In the genomic region with DNA sequence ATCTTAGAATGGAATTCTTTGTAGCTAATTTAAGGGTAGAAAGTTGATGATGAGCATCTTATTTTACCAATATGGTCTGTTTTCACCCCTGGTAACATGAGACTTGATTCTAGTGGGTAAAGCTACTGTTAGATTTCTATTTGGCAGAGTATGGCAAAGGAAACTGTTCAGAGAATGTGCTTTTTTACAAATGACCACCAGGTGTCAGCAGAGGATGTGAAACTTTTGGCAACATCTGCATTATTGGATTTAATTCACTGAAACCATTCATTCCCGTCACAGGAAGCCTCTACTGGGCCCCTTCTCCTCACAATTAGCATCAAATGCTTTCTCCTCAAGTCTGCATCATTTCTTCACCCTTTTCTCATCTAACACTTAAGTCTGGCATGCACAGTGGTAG, we compare ENCODE assay signal across 9 mouse cellular contexts.
A peak's percentile ranks its signal among the peaks of the same experiment; 100 is the strongest.
DNase-seq lines count a peak whose midpoint lies in the region; ATAC-seq and TF ChIP-seq lines count a peak whose summit lies in the region.
"Had no signal": no experiment of that assay in that cellular context is flagged by ENCODE, and none has a peak within 500 bp of the region (broad histone marks: within the 10 kb centered on the region; RNA-seq: fewer than 3 reads in every experiment).

No protein-coding gene starts in this region.

- 0 out of 2 replicates have a peak, but pooled peaks cover 3% of the 10 kb centered on the region for H3K4me1 ChIP-seq in lung, embryonic 14.5 days (ENCODE audit: insufficient read depth)
- H3K4me1 ChIP-seq: megakaryocyte, embryonic 14.5 days had no signal

- H3K36me3 ChIP-seq in lung, embryonic 14.5 days (ENCODE audit: insufficient read depth), result no peaks in the 10 kb centered on the region

- H3K4me3 ChIP-seq in lung, embryonic 14.5 days (ENCODE audit: low read depth, low read length), result no peak overlapping the region
- H3K4me3 ChIP-seq: megakaryocyte, embryonic 14.5 days had no signal

- peak; percentile 72 for TF ChIP-seq CTCF in lung, embryonic 14.5 days (IDR thresholded peaks at IDR 0.05; ENCODE audit: low read depth)

- WGBS in lung, embryonic 14.5 days, result 13% methylated on average over 1 of the region's 1 CpGs

- H3K27me3 ChIP-seq in lung, embryonic 14.5 days (ENCODE audit: insufficient read depth, low read length), result no peaks in the 10 kb centered on the region

- no peak overlapping the region for H3K27ac ChIP-seq in lung, embryonic 14.5 days (ENCODE audit: low read depth)

- H3K4me2 ChIP-seq in lung, embryonic 14.5 days, result no peak overlapping the region

- H3K9me3 ChIP-seq in lung, embryonic 14.5 days (ENCODE audit: low read depth, low read length), result no peaks in the 10 kb centered on the region

- no peak overlapping the region for H3K9ac ChIP-seq in lung, embryonic 14.5 days

- peak; percentile 37 to 46 for DNase-seq in cerebellum, postnatal 10 days
- no peak for DNase-seq in cerebellum, adult 9-11 months
- DNase-seq in layer of hippocampus, adult 9-10 months (ENCODE audit: low spot score), result peak; percentile 39
- DNase-seq in layer of hippocampus, adult 8-10 months (ENCODE audit: low spot score in 2 of 2), result no peak
- DNase-seq in R1 (ENCODE audit: low read depth, low spot score), result peak; percentile 19
- peak; percentile 82 for DNase-seq in lung, embryonic 14.5 days
- no peak for DNase-seq in natural killer cell, adult 2 months (ENCODE audit: low spot score in 2 of 2)
- DNase-seq in urinary bladder, adult 18-20 months (ENCODE audit: low spot score in 2 of 2), result no peak

- no peak for ATAC-seq in lung, embryonic 14.5 days (ENCODE audit: insufficient read depth)

Comparison
In these comparisons a context has a peak if more than half of its experiments do, and no peak if none do; other contexts are left out.
1. DNase-seq: peak in cerebellum, postnatal 10 days (2 of 2), layer of hippocampus, adult 9-10 months (single experiment), R1 (single experiment) and lung, embryonic 14.5 days (single experiment); none in cerebellum, adult 9-11 months (single experiment), layer of hippocampus, adult 8-10 months (0 of 2), natural killer cell, adult 2 months (0 of 2) and urinary bladder, adult 18-20 months (0 of 2).